Mouse (Mus musculus): ENCODE results near the gene Lancl1.

DNA sequence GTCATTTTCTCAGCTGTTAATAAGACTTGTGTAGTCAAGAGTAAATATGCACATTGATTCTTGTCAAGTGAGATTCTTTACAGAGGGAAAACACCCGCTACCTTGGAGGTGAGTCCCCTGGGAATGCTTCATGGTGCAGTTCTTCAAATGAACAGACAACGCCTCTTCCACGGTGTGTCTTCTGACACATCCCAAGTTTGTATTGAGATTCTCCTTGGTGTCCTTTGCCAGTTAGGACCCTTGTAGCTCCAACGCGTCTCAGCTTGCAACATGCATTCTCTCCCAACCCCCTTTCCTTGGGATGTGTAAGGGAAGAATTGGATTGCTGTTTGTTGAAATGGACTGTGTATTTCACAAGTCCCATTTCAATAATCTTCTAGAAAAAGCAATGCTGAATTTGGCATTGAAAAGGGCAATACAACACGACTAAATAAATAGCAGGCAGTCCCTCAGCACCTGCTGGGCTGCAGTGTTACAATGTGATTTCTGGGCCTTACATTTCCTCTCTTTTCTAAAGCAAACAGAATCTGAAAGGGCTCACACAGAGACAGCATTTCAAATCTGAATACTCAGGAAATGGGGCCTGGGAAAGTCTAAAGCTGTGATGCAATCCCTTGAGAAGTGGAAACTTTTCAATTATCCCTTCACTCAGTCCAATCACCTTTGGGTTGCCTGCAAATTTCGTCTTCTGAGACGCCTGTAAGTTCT, 78.0 kb downstream of the Lancl1 start:
- TF ChIP-seq CTCF (IDR thresholded peaks at IDR 0.05; ENCODE audit: borderline replicate concordance, insufficient read depth, low read length) (no peak), POLR2A (IDR thresholded peaks at IDR 0.05; ENCODE audit: low read depth, low read length) (no peak)

All from embryonic fibroblast, embryonic 13.5 days (primary cell).